Mouse (Mus musculus) kidney, adult 2 months (tissue): ENCODE measurements at regions not wholly inside any gene's neighbourhood (a gene's known extent, or its start where the extent isn't known, plus 50 kb on each side); places are given as distances from the start of the nearest gene placed in this dataset.

Experiments
- CTCF ChIP-seq: fragments of 200-500 bp; conservative IDR thresholded peaks from 2 replicates; pipeline ENCODE4 v1.5.1; 2011; ENCODE audit warnings: low read depth, mild to moderate bottlenecking, control low read depth, low read length, moderate library complexity, mixed read lengths; ENCODE audit not compliant: insufficient read depth, insufficient read length
- POLR2A ChIP-seq: fragments of 200-500 bp; IDR thresholded peaks from one replicate; pipeline ENCODE4 v1.6.1; 2011; ENCODE audit warnings: low read depth, low read length, control low read depth

DNA sequence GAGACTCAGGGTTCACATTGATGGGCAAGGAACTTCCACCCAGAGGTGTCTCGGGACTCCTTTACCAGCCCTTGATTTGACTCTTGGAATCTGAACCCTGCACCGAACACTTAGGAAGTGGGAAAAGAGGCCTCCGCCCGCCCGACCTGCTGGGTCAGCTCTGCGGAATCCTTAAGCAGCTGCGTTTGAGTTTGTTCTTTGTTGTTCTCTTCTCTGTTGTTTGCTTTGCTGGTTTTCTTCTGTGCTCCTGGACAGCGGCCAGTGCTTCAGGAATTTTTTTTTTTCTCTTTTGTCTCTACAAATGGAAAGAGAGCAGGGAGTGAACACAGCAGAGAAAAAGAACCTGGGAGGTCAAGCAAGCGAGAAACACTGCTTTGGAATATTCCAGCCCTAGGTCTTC lies 55.1 kb upstream of the Habp2 start:
- TF ChIP-seq CTCF (no peak), POLR2A (no peak)
